Mouse (Mus musculus) ES-Bruce4 (cell line): ENCODE results near the gene Sec22a.

ENCODE experiments used
- CTCF ChIP-seq: IDR thresholded peaks from one replicate; pipeline ENCODE4 v1.8.1; 2011; ENCODE audit warnings: low read depth, low read length
- EP300 ChIP-seq: IDR thresholded peaks from 2 replicates; pipeline ENCODE4 v1.6.1; 2011; ENCODE audit warnings: low read depth, low read length; ENCODE audit not compliant: insufficient read depth
- POLR2A ChIP-seq: IDR thresholded peaks from one replicate; pipeline ENCODE4 v1.8.1; 2011; ENCODE audit warnings: low read length; ENCODE audit not compliant: insufficient read depth

DNA sequence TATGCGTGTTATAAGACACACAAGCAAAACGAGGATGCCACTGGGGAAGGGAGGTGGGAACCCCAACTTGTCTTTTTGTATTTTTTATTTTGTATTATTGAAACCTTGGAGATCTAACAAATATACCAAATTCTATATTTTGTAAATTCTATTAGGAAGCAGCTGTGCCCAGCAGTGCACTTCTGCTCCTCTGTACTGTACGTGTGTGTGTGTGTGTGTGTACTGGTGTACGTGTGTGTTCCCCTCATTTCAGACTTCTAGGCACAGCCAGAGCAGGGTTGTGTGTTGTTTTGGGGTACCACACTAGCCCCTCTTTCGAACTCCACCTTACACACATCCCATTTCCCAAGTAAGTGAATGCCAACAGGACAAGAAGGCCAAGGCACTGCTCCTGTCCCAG lies 59.3 kb downstream of the Sec22a start:
- no peak for TF ChIP-seq EP300
- no peak for TF ChIP-seq CTCF
- TF ChIP-seq POLR2A: no peak
